Mouse (Mus musculus) CH12.LX (cell line): ENCODE data around the gene 2900011O08Rik. TPM values are rescaled to one million over a fixed set of nuclear protein-coding genes. Genes with fewer than 3 reads are reported as not detected.

Source experiments
- DNase-seq: peaks from one replicate; pipeline ENCODE4 v3.0.0-alpha.2; 2013; ENCODE audit errors: extremely low read depth
- H3K27ac ChIP-seq: 2 replicates; pipeline ENCODE4 v1.5.1; 2012; ENCODE audit warnings: low read depth, mild to moderate bottlenecking, control low read depth, moderate library complexity; ENCODE audit not compliant: insufficient read depth
- H3K27me3 ChIP-seq: replicated peaks from 2 replicates; pipeline ENCODE3; 2012; ENCODE audit warnings: inconsistent platforms
- H3K36me3 ChIP-seq, 2 experiments: replicated peaks in 1 of 2; 2 replicates each; pipeline versions ENCODE3 to v1.6.1; 2012; ENCODE audit warnings: inconsistent platforms in 1 of 2, low read length in 1 of 2, mild to moderate bottlenecking in 1 of 2, mixed read lengths in 1 of 2, moderate library complexity in 1 of 2; ENCODE audit not compliant: control insufficient read depth in 1 of 2, insufficient read depth in 1 of 2
- H3K4me1 ChIP-seq, 2 experiments: 2 replicates each; pipeline ENCODE4 v1.6.1; 2012; ENCODE audit warnings: inconsistent platforms in 1 of 2, moderate library complexity in 1 of 2; ENCODE audit not compliant: insufficient read depth in 2 of 2, control insufficient read depth in 1 of 2
- H3K4me2 ChIP-seq: 2 replicates; pipeline ENCODE4 v1.6.1; 2012; ENCODE audit warnings: low read depth, mild to moderate bottlenecking, control low read depth; ENCODE audit not compliant: poor library complexity, insufficient read depth, severe bottlenecking
- H3K4me3 ChIP-seq, 3 experiments: fragments of 150-350 bp in 1 of 3; sonication (generic) in 1 of 3; replicated peaks in 1 of 3; 2 replicates each; pipeline versions ENCODE3 to v1.5.1; 2011 to 2012; ENCODE audit warnings: low read depth in 2 of 3, low read length in 2 of 3, mild to moderate bottlenecking in 2 of 3, moderate library complexity in 2 of 3, control low read depth in 1 of 3, improper control_type of control experiment in 1 of 3, inconsistent platforms in 1 of 3, mixed read lengths in 1 of 3; ENCODE audit not compliant: poor library complexity in 1 of 3
- H3K79me2 ChIP-seq: replicated peaks from 2 replicates; pipeline ENCODE4 v1.6.1; 2012; ENCODE audit warnings: mild to moderate bottlenecking, moderate library complexity; ENCODE audit not compliant: control insufficient read depth, poor library complexity, insufficient read depth, severe bottlenecking; ENCODE audit errors: extremely low read depth
- H3K9ac ChIP-seq: 2 replicates; pipeline ENCODE4 v1.6.1; 2012; ENCODE audit warnings: low read depth, mild to moderate bottlenecking, control low read depth, moderate library complexity; ENCODE audit not compliant: insufficient read depth
- H3K9me3 ChIP-seq: replicated peaks from 2 replicates; pipeline ENCODE3; 2012; ENCODE audit warnings: low read length, inconsistent platforms, mixed read lengths
- BHLHE40 ChIP-seq: IDR thresholded peaks from 2 replicates; pipeline ENCODE4 v1.6.1; 2011; ENCODE audit warnings: mild to moderate bottlenecking, low read depth, low read length, improper control_type of control experiment
- EP300 ChIP-seq: IDR thresholded peaks from 2 replicates; pipeline ENCODE4 v1.6.1; 2011; ENCODE audit warnings: low read length, improper control_type of control experiment
- HCFC1 ChIP-seq: IDR thresholded peaks from 2 replicates; pipeline ENCODE4 v1.6.1; 2012; ENCODE audit warnings: low read depth, mild to moderate bottlenecking, inconsistent platforms, low read length, improper control_type of control experiment
- IRF4 ChIP-seq: IDR thresholded peaks from 2 replicates; pipeline ENCODE4 v1.6.1; 2014; ENCODE audit warnings: low read depth, mild to moderate bottlenecking, inconsistent platforms, low read length, improper control_type of control experiment
- JUND ChIP-seq: conservative IDR thresholded peaks from 2 replicates; pipeline ENCODE4 v1.6.1; 2011; ENCODE audit warnings: low read depth, low read length, improper control_type of control experiment
- MAFK ChIP-seq: IDR thresholded peaks from 2 replicates; pipeline ENCODE4 v1.6.1; 2011; ENCODE audit warnings: low read length, improper control_type of control experiment; ENCODE audit not compliant: insufficient replicate concordance
- MAZ ChIP-seq: IDR thresholded peaks from 2 replicates; pipeline ENCODE4 v1.6.1; 2012; ENCODE audit warnings: low read depth, mild to moderate bottlenecking, inconsistent platforms, low read length, improper control_type of control experiment, moderate library complexity
- MXI1 ChIP-seq: IDR thresholded peaks from 2 replicates; pipeline ENCODE4 v1.6.1; 2011; ENCODE audit warnings: mild to moderate bottlenecking, low read depth, low read length, improper control_type of control experiment
- NRF1 ChIP-seq: IDR thresholded peaks from 2 replicates; pipeline ENCODE4 v1.6.1; 2014; ENCODE audit warnings: low read depth, mild to moderate bottlenecking, inconsistent platforms, low read length, improper control_type of control experiment, moderate library complexity
- POLR2A ChIP-seq: IDR thresholded peaks from 2 replicates; pipeline ENCODE4 v1.6.1; 2011; ENCODE audit warnings: low read depth, mild to moderate bottlenecking, improper control_type of control experiment, low read length
- RAD21 ChIP-seq: IDR thresholded peaks from 2 replicates; pipeline ENCODE4 v1.6.1; 2011; ENCODE audit warnings: low read depth, mild to moderate bottlenecking, low read length, improper control_type of control experiment, moderate library complexity
- SIN3A ChIP-seq: IDR thresholded peaks from 2 replicates; pipeline ENCODE4 v1.6.1; 2012; ENCODE audit warnings: low read length, improper control_type of control experiment, inconsistent platforms
- SMC3 ChIP-seq: IDR thresholded peaks from 2 replicates; pipeline ENCODE4 v1.6.1; 2011; ENCODE audit warnings: low read depth, low read length, improper control_type of control experiment
- TBP ChIP-seq: conservative IDR thresholded peaks from 2 replicates; pipeline ENCODE4 v1.6.1; 2011; ENCODE audit warnings: low read depth, low read length, improper control_type of control experiment
- TCF12 ChIP-seq: IDR thresholded peaks from 2 replicates; pipeline ENCODE4 v1.6.1; 2014; ENCODE audit warnings: low read depth, mild to moderate bottlenecking, inconsistent platforms, low read length, improper control_type of control experiment
- UBTF ChIP-seq: IDR thresholded peaks from 2 replicates; pipeline ENCODE4 v1.6.1; 2012; ENCODE audit warnings: low read depth, mild to moderate bottlenecking, inconsistent platforms, low read length, improper control_type of control experiment, moderate library complexity
- ZNF384 ChIP-seq: IDR thresholded peaks from 2 replicates; pipeline ENCODE4 v1.6.1; 2012; ENCODE audit warnings: low read depth, low read length, improper control_type of control experiment, inconsistent platforms
- dilution Hi-C: fragments of 300-500 bp; cut with MboI; formaldehyde crosslinking; loops from 2 replicates; pipeline ENCODE4 v1.14.3; 2020; ENCODE audit warnings: low sequenced_read_pairs; ENCODE audit not compliant: extremely low pct_unique_long_range_greater_than_20kb, extremely low pct_ligation_motif_present
- in situ Hi-C: fragments of 300-500 bp; cut with MboI; formaldehyde crosslinking; loops from 3 replicates; pipeline ENCODE4 v1.14.3; 2019; ENCODE audit warnings: low sequenced_read_pairs, low pct_ligation_motif_present, low pct_unique_long_range_greater_than_20kb, mixed read lengths
- polyA plus RNA-seq: library from polyadenylated mRNA; unstranded; fragments of >175 nt; gene quantifications from 2 replicates; pipeline ENCODE4 v1.2.1, GENCODE M21; 2012; ENCODE audit warnings: low read depth; ENCODE audit not compliant: insufficient read length
- total RNA-seq, 2 experiments: library from RNA; depleted of rRNA; stranded (reverse); fragments of 300-350 nt in 1 of 2; fragments of >200 nt in 1 of 2; gene quantifications; 2 replicates each; pipeline ENCODE4 v1.2.3; 2012 to 2014

2900011O08Rik gene
- total and polyA plus RNA-seq, 3 experiments = not detected

DNA sequence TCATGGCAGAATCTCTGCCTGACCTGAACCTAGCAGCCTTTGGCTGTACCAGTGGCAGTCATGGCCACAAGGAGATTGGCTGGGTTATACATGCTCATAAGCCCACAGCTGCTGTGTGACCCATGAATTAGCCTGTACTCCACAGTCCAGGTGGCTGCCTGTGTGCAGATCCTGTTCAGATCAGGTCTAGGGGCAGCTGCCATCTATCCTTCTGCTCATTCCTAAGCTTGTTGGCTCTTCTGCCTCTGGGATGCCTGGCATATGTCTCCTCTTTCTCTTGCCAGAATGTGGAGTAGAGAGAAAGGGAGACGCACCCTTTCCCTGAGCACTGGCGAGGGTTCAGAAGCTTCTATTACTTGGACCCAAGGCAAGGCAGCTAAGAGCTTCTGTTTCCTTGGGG lies 65.8 kb downstream of the 2900011O08Rik start:
- DNase-seq = no peak
- no peak overlapping the region for H3K9ac ChIP-seq
- H3K27me3 ChIP-seq = peaks cover 15% of the 10 kb centered on the region
- TF ChIP-seq UBTF = no peak
- no peak for TF ChIP-seq MAZ
- no peak for TF ChIP-seq HCFC1
- no peak for TF ChIP-seq ZNF384
- no peak for TF ChIP-seq MAFK
- TF ChIP-seq BHLHE40 = no peak
- no peak for TF ChIP-seq POLR2A
- TF ChIP-seq MXI1 = no peak
- TF ChIP-seq IRF4 = no peak
- TF ChIP-seq TCF12 = no peak
- TF ChIP-seq SIN3A = no peak
- no peaks in the 10 kb centered on the region for H3K79me2 ChIP-seq
- no peak overlapping the region for H3K4me2 ChIP-seq
- dilution Hi-C loops (no loop called here), in situ Hi-C loops (no loop called here)
- H3K9me3 ChIP-seq = no peaks in the 10 kb centered on the region
- no peak overlapping the region for H3K27ac ChIP-seq
- no peaks in the 10 kb centered on the region for H3K4me1 ChIP-seq
- H3K4me3 ChIP-seq = no peak overlapping the region
- H3K36me3 ChIP-seq = no peaks in the 10 kb centered on the region

DNA sequence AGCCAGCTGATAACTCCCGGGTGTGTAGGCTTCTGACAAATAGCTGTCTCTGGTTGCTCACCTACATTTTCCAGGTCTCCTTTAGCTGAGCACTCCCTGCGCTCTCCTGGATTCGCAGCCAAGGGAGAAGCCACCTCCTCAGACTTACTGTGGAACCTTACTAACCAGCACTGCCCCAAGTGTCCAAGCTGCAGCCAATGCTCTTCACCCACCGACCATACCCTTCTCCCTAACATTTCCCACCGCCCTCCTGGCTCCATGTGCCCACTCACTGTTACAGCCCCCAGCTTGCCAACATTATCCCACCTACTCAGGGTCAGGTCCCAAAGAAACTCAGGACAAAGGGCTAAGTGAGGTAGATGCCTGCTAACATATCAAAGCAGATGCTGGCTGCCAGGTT lies 66.7 kb downstream of the 2900011O08Rik start:
- no peak overlapping the region for H3K4me2 ChIP-seq

DNA sequence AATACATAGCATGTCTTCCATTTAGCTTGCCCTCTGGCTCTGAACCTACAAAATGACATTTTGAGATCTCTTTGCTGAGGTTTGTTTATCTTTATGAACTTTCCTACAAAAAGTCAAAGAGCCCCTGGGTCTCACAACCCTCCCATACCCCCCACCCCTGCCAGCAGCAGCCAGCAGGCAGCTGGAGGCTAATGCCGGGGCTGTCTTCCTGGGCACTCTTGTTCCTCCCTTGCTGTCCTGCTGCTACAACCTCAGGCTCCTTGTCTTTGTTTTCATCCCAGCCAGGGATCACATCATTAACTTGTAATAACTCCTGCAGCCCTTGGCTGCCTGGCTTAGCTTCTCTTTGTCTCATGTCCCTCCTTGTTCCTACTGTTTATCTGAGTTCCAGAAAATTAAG lies 68.9 kb downstream of the 2900011O08Rik start:
- H3K27me3 ChIP-seq = peaks cover 15% of the 10 kb centered on the region
- DNase-seq = no peak
- no peaks in the 10 kb centered on the region for H3K36me3 ChIP-seq
- no peak overlapping the region for H3K4me3 ChIP-seq
- no peaks in the 10 kb centered on the region for H3K9me3 ChIP-seq
- no peaks in the 10 kb centered on the region for H3K4me1 ChIP-seq
- H3K9ac ChIP-seq = no peak overlapping the region
- in situ Hi-C loops = no loop called here
- no peak overlapping the region for H3K27ac ChIP-seq
- no peaks in the 10 kb centered on the region for H3K79me2 ChIP-seq
- no peak overlapping the region for H3K4me2 ChIP-seq
- TF ChIP-seq RAD21 = no peak
- TF ChIP-seq SMC3 = no peak
- TF ChIP-seq UBTF = no peak
- TF ChIP-seq JUND = no peak
- no peak for TF ChIP-seq NRF1
- dilution Hi-C loops = no loop called here

More for the DNA sequence above, 66.7 kb downstream of the 2900011O08Rik start:
- no peak for TF ChIP-seq IRF4
- TF ChIP-seq EP300 = no peak
- no peak for TF ChIP-seq UBTF
- no peak for TF ChIP-seq TBP
- TF ChIP-seq RAD21 = no peak
- TF ChIP-seq, all 38 proteins: peak for 0
- Histone ChIP-seq H3K27me3 (peaks cover 15% of the 10 kb centered on the region), H3K79me2 (no peaks in the 10 kb centered on the region), H3K9ac (no peak overlapping the region), H3K27ac (no peak overlapping the region), H3K4me3 (no peak overlapping the region), H3K4me1 (no peaks in the 10 kb centered on the region), H3K36me3 (no peaks in the 10 kb centered on the region), H3K9me3 (no peaks in the 10 kb centered on the region)
- in situ Hi-C loops = no loop called here
- dilution Hi-C loops = no loop called here
- no peak for DNase-seq
